Mouse (Mus musculus) spleen, postnatal 10 days (tissue): Measurements from ENCODE around the gene Tmem92.
A peak's percentile ranks its signal among the peaks of the same experiment; 100 is the strongest.
"Not testable (repeated sequence)": the region's sequence is repeated elsewhere in the genome, so short reads cannot be mapped to it uniquely, and the experiment has no call there.

ENCODE experiments used
- DNase-seq, 2 experiments: peaks; one replicate each; pipeline ENCODE4 v3.0.0; 2021 to 2022; ENCODE audit warnings: low spot score in 2 of 2

The Tmem92 gene

DNA sequence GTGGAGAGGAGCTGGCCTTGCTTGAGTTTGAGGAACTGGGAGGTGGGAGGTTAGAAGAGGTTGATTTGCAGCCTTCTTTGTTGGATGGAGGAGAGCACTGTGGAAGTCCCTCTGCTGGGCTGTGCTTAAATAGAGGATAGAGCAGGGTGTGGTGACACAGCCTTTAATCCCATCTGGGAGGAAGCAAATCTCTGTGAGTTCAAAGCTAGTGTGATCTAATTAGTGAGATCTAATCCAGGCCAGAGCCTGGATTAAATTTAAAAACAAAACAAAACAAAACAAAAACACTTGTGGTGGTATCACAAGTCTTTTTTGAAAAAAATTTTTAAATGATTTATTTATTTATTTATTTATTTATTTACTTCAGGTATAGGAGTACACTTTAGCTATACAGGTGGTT is at the start of gene Tmem92:
TSS of gene Tmem92 (minus strand) at position 101 of the 400 bp plus-strand sequence.
- no peak for DNase-seq

DNA sequence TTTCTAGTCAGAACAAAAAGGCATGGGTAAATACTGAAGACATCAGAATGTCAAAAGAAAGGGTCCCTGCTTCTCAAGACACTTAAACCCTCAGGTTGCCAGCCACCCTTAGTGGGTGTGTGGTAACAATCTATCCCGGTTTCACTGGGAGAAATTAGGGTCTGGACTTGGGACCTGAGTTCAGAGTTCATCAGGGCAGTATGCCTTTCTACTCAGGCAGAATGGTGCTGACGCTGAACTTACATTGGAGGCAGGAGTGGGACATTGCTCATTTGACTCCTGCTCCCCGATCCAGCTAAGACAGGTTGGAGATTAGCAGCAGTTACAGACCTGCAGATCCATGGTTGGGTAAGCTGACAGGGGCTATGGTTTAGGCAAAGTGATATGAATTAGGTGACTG is 46.5 kb upstream of the Tmem92 start:
- no peak for DNase-seq

DNA sequence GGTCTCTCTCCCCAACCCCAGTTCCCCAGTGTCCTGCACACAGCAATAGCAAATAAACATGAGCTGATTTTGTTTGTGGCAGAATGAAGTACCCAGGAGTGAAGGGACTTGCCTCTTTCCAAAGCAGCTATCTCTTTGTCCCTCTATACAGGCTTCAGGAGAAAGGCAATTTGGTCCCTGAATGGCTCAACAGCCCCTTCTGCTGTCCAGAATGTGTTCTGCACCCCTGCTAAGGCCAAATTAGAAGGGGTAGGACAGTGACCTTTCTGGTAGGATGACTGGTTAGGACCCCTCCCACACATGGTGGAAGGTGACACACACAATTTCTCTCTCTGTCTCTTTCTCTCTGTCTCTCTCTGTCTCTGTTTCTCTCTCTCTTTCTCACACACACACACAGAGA is 36.9 kb upstream of the Tmem92 start:
- not testable (repeated sequence) for DNase-seq

DNA sequence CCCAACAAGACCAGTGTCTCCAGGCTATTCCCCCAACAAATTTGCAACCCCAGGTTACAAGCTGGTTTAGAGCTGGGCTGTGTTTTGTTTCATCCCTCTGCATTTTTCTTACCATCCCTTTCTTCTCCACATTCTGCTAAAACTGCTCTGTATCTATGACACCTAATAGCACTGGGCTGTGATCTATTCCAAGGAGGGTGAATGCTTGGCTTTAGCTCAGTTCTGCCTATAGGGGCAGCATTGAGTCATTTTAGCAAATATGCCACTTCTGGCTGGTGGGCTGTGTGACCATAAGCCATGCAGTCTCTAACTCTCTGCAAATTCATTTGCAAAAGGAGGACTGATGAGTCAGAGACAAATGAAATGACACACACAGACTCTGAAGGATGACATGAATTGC is 36.4 kb upstream of the Tmem92 start:
- not testable (repeated sequence) for DNase-seq

DNA sequence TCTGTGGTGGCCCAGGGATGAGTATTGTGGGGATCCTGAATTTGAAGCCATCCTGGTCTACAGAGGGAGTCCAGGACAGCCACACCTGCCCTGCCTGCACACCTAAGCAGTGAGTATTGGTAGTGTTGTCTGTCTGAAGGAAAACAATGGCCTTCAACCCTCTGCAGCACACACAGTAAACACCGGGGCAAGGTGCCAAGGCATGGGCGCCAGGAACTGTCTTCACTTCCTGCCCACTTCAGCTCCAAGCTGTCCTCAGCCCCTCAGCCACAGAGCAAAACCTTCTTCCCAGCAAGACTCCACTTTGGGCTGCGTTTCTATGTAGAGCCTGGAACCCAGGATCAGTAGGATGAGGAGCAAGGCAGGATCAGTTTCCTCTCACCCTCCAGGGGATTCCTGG is 29.0 kb upstream of the Tmem92 start:
- DNase-seq = not testable (repeated sequence)

DNA sequence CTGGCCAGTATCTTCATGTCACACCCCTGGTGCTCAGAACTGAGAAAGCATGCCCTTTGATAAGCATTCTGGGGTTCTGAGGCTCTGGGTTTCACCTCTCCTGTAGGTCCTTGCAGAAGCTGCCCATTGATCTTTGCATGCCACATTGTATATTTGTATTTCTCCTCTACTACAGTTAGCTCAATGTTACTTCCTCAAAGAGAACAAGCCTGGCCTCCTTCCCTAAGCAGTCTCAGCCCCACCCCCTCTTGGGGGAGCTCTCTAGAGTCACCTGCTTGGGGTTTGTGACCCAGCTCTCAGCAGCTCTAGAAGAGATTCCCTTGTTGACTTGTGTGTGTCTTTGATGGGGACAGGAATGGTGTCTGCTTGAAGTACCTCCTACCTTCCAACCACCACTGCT is 9.2 kb upstream of the Tmem92 start:
- no peak for DNase-seq

GRCm38 (mm10) chr11:94785247-94785646 is 2.7 kb upstream of the Tmem92 start:
- peak; percentile 34 to 74 for DNase-seq

GRCm38 (mm10) chr11:94774887-94775497 is 7.5 kb downstream of the Tmem92 start:
- no peak for DNase-seq

- DNase-seq = peak in 1 of 2 experiments; percentile 19
Measured at GRCm38 (mm10) chr11:94773851-94774250, 8.7 kb downstream of the Tmem92 start.

- no peak for DNase-seq
Measured at GRCm38 (mm10) chr11:94772363-94773055, 10.0 kb downstream of the Tmem92 start.

- DNase-seq = no peak
Measured at GRCm38 (mm10) chr11:94767241-94767640, 15.3 kb downstream of the Tmem92 start.

DNA sequence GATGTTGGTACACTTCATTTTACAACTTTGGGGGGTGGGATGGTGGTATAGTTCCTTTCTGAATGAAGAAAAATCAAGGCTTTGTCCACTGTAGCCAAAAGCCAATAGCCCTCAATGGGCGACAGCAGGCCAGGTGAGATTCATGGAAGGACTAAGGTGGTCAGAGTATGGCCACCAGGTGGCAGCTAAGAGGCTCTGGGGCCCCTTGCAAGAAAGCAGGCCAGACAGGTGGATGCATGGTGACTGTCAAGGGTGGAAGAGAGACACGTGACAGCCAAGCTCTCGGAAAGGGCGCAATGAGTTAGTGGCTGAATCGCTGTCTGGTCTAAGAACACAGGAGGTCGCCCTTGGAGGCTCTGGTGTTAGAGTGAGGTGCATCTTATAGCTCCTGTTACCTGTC is 19.7 kb downstream of the Tmem92 start:
- no peak for DNase-seq

GRCm38 (mm10) chr11:94762281-94762680 is 20.2 kb downstream of the Tmem92 start:
- no peak for DNase-seq

DNA sequence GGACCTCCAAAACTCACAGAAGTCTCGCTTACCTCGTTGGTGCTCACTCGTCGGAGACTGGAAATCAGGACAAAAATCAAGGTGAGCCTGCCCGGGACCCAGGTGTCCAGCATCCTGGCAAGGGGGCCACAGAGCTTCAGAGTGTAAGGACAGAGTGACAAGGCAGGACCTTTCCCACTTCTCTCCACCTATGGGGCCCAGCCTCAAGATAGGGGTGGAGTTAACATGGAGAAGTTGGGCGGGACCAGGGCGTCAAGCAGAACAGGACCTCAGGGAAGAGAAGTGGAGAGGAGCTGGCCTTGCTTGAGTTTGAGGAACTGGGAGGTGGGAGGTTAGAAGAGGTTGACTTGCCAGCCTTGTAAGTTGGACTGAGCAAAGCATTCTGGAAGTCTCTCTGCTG is 21.7 kb downstream of the Tmem92 start:
- DNase-seq = no peak

GRCm38 (mm10) chr11:94760364-94760763 is 22.1 kb downstream of the Tmem92 start:
- no peak for DNase-seq

GRCm38 (mm10) chr11:94759916-94760315 is 22.6 kb downstream of the Tmem92 start:
- DNase-seq = no peak

- DNase-seq = no peak
Measured at GRCm38 (mm10) chr11:94752946-94753713, 29.4 kb downstream of the Tmem92 start.

GRCm38 (mm10) chr11:94741732-94742272 is 40.7 kb downstream of the Tmem92 start, which contains the start of gene Cdc34b:
Gene Cdc34b (plus strand): TSS chr11:94741782.
- no peak for DNase-seq

GRCm38 (mm10) chr11:94735746-94736145 is 46.8 kb downstream of the Tmem92 start:
- no peak for DNase-seq

DNA sequence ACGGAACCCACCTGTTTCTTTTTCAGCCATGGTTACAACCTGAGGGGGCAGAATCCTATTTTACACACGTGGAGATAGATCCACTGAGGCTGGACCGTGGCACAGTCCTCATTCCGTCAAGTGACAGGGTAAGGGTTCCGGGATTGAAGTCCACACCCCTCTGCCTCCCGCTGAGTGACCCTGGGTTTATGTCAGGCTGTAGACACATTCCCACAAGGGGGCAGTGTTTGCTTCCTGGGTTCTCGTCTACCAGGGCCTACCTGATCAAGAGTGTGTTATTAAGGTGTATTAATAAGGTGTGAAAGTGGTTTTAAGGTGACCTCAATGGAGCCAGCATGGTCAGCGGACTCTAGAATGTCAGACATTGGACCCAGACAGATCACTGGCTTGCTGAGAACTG is 49.7 kb downstream of the Tmem92 start:
- peak in 1 of 2 experiments; percentile 29 for DNase-seq

DNA sequence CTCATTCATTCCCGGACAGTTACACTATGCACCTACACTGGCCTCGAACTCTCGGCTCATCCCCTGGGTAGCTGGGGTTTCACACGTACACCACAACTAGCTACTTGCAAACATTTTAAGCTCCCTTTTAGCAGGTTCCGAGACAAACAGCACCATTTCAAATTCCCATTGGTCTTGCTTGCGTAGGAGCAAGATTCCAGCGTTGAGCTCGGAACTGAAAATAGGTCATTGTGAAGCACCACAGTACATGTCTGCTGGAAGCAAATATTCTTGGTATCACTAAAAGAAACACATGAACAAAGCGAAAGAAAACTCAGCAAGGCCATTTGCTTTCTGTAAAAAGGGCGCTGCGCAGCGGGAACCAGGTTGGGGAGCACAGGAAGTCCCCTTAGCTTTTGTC is 51.3 kb downstream of the Tmem92 start:
- no peak for DNase-seq

GRCm38 (mm10) chr11:94730261-94730660 is 52.2 kb downstream of the Tmem92 start:
- peak; percentile 35 to 68 for DNase-seq
